Mouse (Mus musculus): ENCODE measurements around the gene Serp2.

The Serp2 gene

GRCm38 (mm10) chr14:76526467-76526866 lies 30.2 kb downstream of the Serp2 start:
- peak; percentile 95 for DNase-seq

- no peak for DNase-seq
Observed at GRCm38 (mm10) chr14:76523344-76523743, 33.3 kb downstream of the Serp2 start.

DNA sequence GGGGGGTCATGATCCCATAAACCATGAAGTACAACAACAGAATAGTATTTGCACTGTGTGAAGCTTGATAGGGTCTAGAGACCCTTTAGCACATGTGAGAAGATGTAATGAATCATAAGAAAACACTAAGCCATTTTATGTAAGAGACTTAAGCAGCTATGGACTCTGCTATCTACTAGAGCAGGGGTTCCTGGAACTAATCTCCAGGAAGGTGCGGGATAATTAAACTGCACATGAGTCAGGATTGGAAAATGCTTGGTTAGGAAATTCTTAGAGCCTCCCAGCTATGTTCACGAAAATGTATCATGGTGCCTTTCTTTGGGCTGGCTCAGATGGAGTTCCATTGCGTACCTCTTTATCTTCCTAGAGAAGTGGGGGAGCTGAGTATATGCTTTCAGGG lies 35.4 kb downstream of the Serp2 start:
- no peak for DNase-seq

DNA sequence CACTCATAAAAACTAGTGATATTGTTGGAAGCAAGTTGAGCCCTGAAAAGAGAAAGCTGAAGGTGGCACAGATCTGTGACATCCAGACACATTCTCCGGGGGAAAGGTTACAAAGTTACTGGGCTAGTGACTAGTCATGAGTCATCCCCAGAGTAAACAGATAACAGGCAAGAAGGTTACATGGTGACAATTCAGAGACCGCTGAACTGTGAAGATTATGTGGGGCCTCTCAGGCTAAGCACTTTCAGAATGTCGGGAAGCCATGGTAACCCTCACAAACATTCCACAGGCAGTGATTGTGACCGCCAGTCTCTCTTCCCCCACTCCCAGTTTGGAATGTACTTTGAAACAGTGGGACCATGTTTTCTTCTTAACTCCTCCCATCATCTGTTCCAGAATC lies 36.1 kb downstream of the Serp2 start:
- no peak for DNase-seq

- DNase-seq = no peak
Observed at GRCm38 (mm10) chr14:76518217-76518616, 38.5 kb downstream of the Serp2 start.

- DNase-seq = no peak
Observed at GRCm38 (mm10) chr14:76515620-76516019, 41.1 kb downstream of the Serp2 start.

DNA sequence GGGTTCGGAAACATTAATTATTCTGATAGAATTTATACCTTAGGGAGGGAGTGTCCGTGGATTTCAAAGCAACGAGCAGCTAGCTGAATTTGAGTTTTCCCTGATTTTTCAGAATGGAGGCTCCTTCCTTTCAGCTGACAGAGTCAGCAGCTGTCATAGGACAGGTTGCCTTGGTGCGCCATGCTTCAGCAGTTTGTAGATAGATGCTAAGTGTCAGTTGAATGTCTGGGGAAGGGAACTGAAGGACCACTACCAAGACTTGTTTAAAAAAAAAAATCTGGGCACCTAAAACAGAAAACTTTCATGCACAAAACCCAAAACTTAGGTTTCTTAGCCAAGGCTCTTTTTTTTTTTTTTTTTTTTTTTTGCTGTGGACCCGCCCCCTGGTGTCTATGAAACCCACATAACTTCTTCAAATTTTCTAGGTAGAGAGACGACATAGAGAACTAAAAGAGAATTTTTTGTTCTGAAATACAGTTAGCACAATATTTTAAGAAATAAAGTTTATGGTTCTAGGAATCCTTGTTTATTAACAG lies 42.6 kb downstream of the Serp2 start:
- no peak for DNase-seq

DNA sequence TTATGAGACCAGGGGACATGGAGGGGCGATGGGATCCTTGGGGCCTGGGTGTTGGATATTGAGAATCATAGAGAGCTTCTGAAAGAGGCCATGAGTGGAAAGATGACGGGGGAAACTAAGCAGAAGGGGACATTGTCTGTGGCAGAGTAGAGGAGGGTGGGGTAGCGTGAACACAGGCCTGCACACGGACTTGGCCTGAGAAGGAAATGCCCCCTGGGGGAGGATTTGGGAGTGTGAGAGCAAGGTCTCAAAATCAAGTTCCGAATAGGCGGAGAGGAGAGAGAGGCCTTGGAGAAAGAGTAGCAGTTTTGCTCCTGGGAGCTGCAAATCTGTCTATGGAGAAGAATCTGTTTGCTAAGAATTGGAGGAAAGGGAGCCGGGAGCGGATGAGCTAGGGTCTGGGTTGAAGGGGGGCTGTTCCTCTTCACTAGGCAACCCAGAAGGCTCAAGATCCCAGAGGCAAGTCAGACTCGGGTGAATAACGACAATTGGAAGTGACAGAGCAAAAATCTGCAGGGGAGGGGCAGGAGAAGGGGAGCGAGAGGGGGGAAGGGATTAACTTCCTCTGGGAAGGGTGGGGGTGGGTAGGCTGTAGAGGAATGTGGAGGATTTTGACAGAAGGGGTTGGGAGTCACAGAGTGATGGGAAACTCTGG lies 43.2 kb downstream of the Serp2 start:
- no peak for DNase-seq

- DNase-seq = no peak
Observed at GRCm38 (mm10) chr14:76511971-76512370, 44.7 kb downstream of the Serp2 start.

GRCm38 (mm10) chr14:76508701-76509100 lies 48.0 kb downstream of the Serp2 start:
- peak; percentile 88 for DNase-seq

- no peak for DNase-seq
Observed at GRCm38 (mm10) chr14:76507804-76508500, 48.7 kb downstream of the Serp2 start.

DNA sequence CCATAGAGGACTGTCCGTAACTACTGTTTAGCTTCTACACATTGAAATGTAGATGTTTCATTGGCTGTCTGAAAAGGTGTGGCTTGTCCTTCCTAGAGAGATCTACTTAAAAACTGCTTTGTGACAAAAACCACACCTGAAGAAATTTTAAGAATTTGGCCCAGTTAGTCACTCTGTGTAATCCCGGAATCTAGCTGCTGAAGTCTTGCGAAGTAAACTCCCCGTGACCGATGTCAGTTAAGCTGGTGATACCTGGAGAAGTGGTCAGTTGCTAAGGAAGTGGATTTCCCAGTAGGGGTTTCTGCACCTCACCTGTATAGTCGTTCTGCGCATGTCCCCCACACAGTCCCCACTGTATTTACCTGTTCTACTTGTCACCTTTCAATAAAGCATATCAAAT lies 49.3 kb downstream of the Serp2 start:
- DNase-seq = no peak

DNA sequence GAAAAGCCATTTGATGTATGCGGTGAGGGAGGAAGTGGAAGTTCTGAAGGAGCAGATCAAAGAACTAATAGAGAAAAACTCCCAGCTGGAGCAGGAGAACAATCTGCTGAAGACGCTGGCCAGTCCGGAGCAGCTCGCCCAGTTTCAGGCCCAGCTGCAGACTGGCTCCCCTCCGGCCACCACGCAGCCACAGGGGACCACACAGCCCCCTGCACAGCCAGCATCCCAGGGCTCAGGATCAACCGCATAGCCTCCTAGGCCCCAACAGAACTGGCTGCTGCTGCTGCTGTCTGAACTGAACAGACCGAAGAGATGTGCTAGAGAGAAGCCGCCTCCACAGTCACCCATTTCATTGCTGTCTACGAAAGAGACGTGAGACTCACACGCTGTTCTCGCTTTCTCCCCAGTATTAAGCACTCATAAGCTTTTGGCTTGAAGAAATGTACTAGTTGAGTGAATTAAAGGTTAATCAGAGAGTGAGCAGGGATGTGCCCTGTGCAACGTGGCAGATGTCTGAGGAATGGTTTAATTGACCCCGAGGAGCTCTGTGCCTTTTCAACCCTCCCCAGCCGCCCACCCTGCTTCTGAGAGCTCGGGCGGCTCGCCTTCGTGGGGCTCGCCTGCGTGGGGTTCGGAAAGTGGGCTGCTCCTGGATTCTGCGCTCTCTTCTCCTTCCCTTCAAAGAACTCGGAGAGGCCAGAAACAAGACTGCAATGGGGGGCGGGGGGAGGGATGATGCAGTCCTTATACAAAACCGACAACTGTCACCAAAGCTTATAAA lies 50.1 kb downstream of the Serp2 start:
- peak; percentile 94 for DNase-seq

GRCm38 (mm10) chr14:76505439-76506220 lies 51.1 kb downstream of the Serp2 start:
- DNase-seq = peak; percentile 99

GRCm38 (mm10) chr14:76505101-76505438 lies 51.6 kb downstream of the Serp2 start:
- DNase-seq = no peak

DNA sequence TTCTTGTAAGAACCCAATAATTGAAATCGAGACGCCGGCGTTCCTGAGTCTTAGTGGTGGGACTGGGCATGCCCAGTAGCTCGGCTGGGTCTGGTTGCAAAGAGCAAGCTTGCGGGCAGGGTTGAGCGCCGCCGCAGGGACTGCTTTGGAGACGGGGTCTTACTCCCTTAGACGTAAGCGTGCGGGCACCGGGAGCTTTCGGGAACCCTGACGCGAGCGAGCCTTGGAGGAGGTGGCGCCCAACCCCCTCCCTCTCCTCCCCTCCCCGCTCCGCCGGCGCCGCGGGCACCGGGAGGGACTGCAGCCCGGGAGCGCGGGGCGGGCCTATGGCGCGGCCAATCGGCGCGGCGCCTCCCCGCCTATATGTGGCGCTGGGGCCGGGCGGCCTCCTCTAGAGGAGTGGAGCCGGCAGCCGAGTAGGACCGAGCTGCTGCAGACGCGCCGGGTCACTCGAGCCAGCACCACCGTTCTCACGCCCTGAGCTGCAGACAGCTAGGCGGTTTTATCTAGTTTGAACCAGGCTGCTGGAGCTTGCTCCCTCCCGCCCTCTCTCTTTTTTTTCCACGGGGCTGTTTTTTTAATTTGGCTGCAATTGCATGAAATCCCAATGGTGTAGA lies 52.5 kb downstream of the Serp2 start:
- peak; percentile 100 for DNase-seq

GRCm38 (mm10) chr14:76503231-76503851 lies 53.3 kb downstream of the Serp2 start:
- no peak for DNase-seq

GRCm38 (mm10) chr14:76500036-76500435 lies 56.7 kb downstream of the Serp2 start:
- no peak for DNase-seq

DNA sequence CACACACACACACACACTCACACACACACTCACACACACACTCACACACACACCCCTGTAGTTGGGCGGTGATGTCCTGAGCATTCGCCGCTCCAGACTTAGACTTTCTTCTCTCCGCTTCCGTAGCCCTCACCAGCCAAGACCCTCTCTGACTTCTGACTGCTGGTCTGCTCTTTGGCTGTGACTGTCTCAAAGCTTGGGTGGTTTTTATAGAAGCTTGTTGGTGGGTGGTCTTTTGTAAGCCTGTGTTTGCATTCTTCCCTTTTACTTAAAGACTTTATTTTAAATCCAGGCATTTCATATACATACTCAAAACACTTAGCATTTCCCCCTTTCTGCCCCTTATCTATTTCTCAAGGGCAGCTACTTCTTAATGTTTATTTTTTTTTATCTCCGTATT lies 57.2 kb downstream of the Serp2 start:
- DNase-seq = no peak

- DNase-seq = no peak
Observed at GRCm38 (mm10) chr14:76498210-76498609, 58.5 kb downstream of the Serp2 start.

- no peak for DNase-seq
Observed at GRCm38 (mm10) chr14:76497187-76497586, 59.5 kb downstream of the Serp2 start.

DNA sequence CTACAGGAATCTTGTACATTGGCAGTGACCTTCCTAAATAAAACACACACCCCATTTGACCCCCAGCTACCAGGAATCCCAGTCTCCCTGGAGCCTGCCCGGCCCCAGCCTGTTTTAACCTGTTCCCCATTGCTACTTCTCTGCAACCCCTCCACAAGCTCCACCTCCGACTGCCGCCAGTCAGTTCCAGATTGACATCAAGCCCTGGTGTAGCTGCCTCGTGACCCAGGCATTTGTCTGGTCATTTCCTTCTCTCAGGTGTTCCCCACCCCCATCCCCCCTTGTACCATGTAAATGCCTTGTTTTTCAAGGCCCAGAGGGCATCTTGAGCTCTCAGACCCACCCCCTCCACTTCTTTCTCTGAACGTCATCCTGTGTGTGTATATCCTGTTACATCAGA lies 61.7 kb downstream of the Serp2 start:
- DNase-seq = no peak

Data from heart, adult 11 months (tissue).